Mouse (Mus musculus) cortical plate, adult 2 months (tissue): ENCODE data around the gene Uqcc2.

Experiments
- CTCF ChIP-seq: fragments of 200-500 bp; IDR thresholded peaks from 2 replicates; pipeline ENCODE4 v1.5.1; 2011; ENCODE audit warnings: mild to moderate bottlenecking, control low read depth, low read length; ENCODE audit not compliant: insufficient read depth; ENCODE audit errors: extremely low read depth
- POLR2A ChIP-seq: fragments of 200-500 bp; IDR thresholded peaks from 2 replicates; pipeline ENCODE4 v1.6.1; 2011; ENCODE audit warnings: mild to moderate bottlenecking, low read length, control low read depth; ENCODE audit not compliant: insufficient read depth; ENCODE audit errors: extremely low read depth

DNA sequence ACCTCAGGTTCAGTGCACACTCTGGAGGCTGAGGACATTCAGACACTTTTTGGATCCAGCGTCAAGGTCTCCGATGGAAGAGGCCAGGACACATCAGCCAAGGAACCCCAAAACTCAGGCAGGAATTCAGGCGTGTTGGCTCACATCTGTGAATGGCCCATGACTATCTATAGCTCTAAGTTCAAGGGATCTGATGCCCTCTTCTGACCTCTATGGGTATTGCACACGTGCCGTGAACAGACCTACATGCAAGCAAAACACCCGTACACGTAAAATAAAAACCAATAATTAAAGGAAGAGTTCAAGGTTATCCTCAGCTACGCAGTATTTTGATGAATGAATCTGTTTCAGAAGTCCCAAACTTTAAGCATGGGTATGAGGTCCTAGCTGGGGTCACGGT, 27.0 kb downstream of the Uqcc2 start:
- TF ChIP-seq POLR2A (no peak), CTCF (peak; percentile 31; the same call in 1 of the 2 replicates)
